Mouse (Mus musculus) thymus, postnatal 36 days (tissue): Measurements from ENCODE around the gene Gpc6.

Experiments
- DNase-seq, 2 experiments: peaks; one replicate each; pipeline ENCODE4 v3.0.0; 2022; ENCODE audit warnings: mixed read lengths in 2 of 2

Gpc6 gene

DNA sequence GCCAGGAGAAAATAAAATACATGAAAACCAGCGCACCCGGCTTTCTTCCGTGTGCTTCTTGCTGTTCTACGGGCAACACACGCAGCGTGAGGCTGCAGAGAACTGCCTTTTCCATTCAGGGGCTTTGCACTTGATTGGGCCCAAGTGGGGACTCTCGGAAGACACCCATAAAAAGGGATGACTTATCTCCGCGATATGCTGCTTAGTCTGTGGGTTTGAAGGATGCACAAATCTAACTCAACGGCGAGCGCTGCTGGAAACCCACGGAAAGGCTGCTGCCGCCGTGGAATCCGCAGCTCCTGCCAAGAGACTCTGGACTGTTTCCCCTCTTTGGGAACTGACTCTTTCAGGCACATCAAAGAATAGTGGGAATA is 970.4 kb downstream of the Gpc6 start:
- DNase-seq = no peak

DNA sequence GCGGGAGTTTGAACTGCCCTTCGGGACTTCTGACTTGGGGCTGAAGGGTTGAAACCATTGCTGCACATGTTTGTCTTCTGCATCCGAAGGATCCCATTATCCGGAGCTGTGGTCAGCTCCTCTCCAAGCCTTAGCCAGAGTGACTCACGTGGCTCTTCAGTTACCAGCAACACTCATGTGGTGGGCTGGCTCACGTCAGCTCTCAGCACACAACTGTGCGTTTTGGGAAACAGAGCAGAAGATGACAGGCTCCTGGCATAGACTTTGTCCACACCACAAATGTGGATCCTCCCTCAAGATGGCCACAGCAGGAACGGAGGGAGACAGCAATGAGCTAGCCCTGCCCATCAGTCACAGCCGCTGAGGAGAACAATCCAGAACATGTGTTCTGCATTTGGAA is 979.2 kb downstream of the Gpc6 start:
- DNase-seq = no peak

DNA sequence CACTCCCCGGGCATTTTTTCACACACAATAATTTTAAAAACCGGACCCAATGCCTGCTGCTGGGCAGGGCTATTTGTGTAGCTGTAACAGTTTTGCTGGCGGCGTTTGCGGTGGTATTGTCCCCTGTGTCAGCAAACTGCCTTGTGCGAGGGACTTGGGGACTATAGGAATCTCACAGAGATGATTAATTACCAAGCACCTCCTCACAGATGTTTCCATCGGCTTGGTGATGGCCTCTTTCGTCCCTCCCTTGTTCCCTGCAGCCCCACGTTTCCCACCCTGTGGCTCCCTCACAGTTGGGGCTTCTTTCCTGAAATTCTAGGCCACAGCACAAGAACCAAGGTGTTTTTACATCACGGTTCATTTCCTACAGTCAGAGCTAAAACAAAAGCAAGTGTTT is 980.6 kb downstream of the Gpc6 start:
- DNase-seq = no peak

DNA sequence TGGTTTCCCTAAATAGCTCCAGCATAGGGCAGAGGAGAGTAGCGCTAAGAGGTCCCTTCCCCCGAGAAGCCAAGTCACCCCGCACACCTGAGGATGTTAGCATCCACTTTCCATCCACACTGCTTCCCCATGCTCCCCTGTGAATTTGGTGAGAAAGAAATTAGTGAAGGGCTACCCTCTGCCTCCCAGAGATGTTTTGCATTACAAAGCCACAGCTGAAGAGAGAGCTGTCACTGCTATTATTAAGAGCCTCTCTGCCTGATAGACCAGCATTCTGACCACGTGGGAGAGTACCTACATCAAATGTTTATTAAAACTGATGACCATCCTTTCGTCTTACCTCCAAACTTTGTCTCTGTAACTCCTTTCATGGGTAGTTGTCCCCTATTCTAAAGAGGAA is 981.2 kb downstream of the Gpc6 start:
- DNase-seq = no peak

DNA sequence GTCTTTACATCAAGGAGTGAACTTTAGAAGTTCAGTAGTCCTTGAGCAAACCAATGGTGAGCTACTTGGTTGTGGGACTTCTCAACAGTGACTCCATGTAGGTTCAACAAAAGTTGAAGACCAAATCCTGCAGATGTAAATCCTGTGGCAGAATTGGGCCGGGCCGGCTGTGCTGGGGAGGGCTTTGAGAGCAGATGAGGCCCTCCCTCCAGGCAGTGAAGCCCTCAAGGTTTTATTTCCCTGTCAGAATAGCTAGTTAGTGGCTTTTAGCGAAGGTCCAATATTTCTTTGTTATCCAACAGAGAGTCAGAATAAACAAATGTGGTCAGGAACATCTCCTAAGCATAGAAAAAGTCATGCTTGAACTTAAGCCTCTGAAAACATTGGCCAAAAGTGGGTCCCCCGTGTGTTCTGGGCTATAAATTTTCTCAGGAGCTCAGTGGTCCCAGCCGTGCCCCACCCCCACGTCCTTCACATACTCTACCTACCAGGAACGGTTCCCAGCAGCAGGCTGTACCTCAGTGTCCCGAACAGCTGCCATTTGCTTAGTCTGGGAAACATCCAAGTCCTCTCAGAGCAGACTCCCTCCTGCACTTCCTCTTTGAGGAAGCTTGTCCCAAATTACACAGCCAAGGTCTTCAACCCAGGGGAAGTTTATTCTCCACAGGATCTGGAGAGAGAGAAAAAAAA is 983.3 kb downstream of the Gpc6 start:
- DNase-seq = no peak

DNA sequence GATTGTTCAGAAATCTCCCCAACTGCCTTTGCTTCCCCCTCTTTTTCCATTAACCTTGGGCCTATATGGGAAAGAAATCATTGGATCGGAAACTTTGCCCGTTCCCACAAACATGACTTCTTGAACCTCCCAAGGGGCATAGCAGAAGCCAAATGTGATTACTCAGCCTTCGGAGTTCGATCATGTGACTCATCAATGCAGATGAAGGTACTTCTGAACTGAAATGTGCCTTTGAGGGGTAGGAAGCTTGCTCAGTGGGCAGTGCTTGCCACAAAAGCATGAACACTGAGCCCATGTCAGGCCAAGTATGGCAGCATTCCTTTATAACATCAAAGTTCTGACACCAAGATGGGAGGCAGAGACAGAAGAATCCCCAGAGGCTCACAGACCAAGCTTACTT is 983.9 kb downstream of the Gpc6 start:
- no peak for DNase-seq

DNA sequence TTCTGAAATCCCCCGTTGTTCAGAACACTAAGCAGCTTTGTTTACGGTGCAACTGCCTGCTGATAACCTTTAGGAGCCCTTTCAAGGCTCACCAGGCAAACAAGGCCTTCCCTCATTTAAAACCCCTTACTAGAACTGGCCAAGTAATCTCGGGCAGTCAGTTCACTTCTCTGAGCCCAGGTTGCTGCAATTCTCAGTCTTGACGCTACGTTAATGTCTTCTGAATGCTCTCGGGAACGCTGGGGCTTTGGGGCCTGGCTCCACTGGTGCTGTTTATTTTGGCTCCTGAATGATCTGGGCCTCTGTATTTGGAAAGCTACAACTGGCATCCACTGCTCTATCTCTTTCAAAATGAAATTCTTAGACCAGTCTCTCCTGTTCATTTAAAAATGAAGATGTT is 985.2 kb downstream of the Gpc6 start:
- DNase-seq = no peak

DNA sequence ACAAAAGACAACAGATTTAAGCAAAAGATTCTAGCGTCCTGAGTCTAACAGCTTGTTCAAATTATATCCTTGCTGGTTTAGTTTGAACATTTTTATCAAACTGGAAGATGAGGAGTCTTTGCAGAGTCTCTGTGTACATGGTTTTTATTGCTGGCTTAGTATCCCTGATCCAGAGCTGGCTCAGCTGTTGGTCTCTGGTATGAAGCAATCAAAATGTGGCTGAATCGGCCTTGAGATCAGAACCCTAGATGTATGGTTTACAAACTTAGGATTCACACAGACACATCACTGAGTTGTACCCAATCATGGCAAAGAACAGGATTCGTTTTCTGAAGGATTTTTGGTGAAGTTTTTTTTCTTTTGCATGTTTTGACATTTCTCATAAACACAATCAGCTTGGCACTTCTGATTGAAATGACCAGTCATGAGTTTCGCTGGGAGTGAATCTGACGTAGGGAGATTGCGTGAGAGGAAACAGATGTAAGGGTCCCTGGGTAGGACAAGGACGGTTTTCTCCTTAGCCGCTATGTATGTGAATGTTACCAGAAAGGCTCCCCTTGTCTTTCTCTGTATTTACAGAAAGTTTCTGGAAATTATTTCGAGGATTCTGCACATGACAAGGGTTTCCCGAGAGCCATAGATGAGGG is 987.6 kb downstream of the Gpc6 start:
- DNase-seq = no peak

DNA sequence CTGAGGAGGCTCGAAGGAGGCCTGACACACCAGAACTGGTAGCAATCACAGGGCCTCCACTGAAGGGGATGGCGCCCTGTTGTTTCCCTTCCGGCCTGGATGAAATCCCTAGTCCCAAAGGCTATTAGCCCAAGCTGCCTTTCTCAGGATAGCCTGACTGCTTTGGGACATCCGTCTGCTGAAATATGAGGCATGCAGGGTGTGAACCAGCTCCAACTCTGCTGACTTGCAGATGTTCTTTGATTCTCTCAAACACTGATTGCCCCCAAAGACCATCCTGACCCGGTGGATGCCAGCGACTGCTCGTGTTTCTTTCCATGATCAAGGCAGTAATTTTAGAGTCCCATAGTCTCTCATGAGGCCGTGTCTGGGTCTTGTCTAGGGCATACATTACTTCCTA is 991.5 kb downstream of the Gpc6 start:
- DNase-seq = no peak

DNA sequence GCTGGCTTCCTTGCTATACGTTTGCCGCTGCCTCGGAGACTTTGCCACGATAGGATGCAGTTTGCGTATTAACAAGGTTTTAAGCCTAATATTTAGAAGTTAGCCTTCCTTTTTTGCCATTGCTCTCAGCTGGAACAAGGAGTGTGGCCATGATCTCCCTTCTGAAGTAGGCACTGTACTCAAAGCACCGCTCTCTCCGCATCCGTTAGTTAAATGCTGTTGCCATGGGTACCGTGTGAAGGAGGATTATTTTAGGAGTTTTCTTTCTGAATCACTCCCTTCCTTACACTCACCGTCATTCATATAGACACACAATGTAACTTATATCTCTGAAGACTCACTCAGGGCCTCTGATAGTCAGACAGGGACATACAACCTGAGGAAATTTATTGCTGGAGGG is 993.6 kb downstream of the Gpc6 start:
- DNase-seq = no peak

DNA sequence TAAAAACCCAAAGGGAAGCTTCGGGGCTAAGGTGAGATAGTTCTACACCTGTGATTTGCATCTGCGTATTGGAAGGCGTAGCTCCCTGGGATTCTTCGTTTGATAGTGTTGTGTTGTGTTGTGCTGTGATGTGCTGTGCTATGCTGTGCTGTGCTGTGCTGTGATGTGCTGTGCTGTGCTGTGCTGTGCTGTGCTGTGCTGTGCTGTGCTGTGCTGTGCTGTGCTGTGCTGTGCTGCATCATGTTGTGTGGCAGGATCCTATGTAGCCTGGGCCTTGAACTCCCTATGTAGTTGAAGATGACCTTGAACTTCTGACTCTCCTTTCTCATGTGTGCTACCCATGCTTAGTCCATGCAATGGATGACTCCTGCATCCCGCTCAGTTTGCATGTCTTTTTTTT is 994.5 kb downstream of the Gpc6 start:
- no peak for DNase-seq

DNA sequence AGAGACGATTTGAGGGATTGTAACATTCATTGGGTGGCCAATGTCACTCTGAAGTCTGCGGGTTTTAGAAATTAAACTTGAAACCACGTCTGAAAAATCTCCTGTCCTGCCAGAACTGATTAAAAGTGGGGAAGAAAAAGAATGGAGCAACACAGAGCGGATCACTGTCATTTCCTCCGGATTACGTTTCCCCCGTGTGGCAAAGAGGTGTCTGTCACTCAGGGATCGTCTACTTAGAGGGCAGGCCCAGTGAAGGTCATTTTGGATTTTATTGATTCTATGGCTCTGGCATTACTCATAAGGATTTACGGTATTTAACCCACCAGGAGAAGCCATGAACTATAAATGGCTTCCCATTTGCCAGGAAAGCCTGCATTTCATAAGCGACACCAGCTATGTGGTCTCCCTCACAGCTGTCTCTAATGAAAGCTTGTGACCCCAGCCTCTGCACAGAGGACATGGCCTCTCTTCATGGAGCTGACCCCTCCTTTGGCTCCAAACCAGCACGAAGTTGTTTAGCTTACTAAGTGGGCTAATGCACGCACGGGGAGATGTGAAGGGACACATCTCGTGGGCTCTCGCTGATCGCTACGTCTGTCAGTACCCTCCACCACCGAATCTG is 996.4 kb downstream of the Gpc6 start:
- no peak for DNase-seq

DNA sequence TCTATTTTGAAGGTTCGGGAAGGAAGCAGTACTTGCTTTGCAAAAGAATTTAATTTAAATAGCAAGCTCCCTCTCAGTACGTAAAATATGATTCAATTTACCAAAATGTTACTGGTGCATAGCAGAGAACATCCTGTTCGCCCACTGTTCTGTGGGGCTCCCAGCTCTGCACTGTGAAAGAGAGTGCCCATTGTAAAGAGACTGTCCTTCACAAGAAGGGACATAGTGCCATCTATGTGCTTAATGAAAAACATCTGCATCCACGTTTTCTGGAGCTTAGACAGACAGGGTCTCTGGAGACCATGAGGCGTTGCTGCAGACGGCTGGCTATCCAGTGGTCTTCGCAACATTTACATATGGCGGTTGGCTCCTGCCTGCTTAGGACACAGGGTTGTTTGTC is 998.6 kb downstream of the Gpc6 start:
- DNase-seq = no peak

DNA sequence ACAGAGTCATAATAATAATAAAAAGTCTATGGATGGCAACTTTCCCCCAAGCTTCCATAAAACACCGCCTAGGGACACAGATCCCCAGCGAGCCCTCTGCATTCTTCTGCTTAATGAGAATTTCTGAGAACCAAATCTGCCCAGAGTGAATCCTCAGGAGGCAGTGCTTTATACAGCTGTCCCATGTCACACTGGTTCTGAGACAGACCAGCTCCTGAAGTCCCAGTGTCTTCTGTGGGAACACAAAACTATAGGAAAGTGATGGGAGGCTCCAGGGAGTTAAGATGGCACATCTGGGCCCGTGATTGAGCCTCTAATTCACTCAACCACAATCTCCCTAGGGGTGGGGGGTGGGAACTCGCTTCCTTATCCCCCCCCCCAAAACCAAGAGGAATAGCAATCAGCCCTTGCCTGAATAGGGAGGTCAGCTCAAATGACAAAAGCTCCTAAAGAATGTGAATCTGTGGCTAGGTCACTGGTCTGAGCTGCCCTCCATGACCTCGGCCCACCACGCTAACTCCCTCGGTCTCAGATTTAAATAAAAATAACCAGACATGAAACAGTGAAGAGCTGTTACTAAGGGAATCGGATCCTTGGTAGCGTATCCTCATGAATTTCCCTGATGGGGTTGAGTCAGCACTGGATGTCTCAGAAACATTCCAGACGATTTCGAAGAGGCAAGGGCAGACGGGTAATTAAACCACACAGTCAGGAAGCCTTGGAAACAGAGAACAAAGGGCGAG is 1005.2 kb downstream of the Gpc6 start:
- no peak for DNase-seq

DNA sequence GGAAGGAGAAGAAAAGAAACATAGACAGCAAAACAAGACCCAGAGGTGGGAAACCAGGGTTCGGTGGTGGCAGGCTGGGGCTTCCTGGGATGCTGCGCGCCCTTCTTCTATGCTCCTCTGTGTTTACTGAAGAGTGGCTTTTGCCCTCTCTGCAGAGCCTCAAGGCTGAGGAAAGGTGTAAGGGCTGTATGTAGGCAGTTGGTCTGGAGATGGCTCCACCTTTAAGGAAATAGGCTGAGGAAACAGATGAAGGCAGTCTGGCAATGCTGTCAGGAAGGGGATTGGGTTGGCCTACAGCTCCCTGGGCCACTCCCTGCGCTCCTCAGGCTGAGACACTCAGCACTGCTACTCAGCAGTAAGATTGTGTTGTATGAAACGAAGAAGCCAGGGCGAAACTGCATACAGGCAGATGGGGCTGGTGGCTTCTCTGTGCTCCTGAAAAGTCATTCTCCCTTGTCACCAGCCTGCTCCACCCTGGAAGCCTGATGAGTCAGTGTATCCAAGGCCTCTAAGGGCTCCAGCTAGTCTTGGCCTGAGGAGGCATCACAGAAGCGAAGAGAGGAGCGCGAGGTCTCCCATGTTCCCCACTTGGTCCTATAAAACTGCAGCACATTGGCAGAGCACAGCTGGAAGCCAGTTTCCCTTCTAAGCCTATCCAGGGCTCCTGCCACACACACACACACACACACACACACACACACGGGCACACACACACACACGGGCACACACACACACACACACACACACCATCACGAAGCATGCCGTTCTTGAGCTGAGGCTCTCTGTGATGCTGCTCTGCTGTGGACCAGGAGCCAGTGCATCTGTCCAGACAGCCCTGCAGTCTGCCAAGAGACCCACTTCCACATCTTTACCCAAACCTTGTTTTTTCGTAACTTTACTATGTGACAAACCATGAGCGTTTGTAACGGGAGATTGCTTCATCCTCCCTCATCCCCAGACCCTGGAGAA is 1006.0 kb downstream of the Gpc6 start:
- DNase-seq = no peak

DNA sequence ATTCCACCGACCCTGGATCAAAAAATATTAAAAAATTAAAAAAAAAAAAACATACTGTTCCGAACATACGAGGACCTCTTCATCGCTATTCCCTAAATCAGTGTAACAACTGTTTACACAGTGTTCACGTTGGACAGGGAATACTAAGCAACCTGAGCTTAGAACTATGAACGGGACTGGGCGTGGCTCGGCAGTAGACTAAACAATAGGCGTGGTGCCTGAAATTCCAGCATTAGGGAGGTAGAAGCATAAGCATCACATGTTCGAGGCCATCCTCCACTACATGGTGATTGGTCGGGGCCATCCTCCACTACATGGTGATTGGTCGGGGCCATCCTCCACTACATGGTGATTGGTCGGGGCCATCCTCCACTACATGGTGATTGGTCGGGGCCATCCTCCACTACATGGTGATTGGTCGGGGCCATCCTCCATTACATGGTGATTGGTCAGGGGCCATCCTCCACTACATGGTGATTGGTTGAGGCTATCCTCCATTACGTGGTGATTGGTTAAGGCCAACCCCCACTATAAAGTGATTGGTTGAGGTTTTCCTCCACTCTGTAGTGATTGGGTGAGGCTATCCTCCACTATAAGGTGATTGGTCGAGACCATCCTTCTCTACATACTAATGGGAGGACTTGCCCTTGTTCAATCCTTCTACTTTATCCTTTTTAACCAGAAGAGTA is 1007.2 kb downstream of the Gpc6 start:
- no peak for DNase-seq

DNA sequence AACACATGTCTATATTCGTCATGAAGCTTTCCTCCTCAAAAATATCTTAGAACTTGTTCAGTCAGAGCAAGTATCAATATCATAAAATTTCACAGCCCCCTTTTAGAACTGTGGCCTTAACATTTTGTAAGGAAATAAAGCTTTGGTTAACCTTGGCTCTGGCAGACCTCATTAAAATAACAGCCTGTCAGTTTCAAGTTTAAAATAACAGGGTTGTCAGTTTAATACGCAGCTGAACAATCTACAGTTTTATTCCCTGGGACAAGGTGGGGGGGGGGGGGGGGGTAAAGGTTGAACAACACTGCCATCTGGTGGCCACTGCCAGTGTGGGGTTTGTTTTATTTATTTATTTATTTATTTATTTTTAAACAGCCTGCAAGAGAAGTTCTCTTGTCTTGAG is 1013.4 kb downstream of the Gpc6 start:
- no peak for DNase-seq

DNA sequence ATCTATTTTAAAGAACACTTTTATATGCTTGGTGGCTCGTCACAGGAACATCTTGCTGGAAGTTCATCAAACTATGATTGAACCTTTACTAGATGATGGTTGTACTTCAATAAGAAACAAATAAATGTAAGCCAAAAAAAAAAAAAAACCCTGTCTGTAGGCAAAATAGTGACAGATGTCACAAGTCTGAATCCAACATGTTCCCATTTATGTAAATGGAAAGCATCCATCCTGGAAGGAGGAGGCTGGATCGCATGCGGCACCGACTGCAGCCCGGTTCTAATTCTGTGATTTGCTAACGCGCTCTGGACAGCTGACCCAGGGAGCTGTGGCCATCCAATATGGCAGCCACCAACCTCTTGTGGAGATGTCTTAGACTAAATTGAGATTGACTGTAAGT is 1014.4 kb downstream of the Gpc6 start:
- no peak for DNase-seq

DNA sequence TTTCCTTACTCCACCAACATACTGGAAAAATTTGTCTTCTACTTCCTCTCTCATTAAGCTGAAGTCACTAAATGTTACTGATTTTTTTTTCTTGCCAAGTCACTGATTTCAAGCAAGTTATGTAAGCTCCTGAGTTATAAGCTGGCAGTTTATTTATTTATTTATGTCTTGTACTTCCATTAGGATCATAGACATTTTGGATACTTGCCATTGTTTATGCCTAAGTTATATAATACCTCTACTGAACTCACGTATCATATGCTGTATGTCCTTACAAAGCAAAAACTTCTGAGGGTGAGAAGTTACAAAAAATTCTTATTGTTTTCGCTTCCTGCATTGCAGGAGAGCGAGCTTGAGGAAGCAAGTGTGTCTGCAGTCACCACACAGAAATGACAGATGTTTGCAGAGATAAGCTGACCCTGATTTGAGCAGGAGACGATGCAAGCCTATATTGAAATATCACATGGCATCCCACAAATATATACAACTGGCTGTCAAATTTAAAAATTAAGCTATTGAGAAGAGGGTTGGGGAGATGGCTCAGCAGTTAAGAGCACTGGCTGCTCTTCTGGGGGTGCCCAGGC is 1020.9 kb downstream of the Gpc6 start:
- DNase-seq = no peak

DNA sequence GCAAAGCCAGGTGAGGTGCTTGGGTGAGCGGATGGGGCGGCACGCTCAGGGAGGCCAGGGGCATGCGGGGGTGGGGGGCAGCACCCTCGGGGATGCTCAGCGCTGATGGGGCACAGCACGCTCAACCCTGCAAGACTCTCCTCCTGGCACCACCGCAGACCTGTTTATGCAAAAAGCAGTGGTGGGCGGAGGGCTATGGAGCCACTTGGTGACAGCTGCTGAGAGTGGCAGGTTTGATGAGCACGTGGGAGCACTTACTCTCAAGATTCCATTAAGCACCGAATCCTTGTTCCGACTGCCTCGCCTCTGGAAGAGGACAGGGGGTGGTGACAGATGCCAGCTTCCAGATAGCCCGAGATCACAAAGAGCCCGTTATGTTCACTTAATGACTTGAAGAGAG is 1026.2 kb downstream of the Gpc6 start:
- no peak for DNase-seq

DNA sequence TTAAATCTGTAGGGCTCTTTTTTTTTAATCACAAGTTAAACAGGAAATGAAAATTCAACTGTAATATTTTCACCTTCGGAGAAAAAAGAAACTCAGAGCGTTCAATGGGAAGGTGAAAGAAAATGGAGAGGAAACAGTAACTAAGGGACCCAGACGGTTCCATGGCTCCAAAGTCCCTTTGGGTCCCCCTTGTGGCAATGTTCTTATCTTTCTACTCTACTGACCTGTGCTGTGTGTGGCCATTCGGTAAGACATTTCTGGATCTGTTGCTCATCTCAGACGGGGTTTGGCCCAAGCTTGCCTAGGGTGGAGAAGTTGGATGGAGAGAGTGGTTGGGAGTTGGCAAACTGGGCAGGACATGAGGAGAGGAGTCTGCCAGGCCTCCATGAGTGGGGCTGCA is 1026.6 kb downstream of the Gpc6 start:
- DNase-seq = no peak

DNA sequence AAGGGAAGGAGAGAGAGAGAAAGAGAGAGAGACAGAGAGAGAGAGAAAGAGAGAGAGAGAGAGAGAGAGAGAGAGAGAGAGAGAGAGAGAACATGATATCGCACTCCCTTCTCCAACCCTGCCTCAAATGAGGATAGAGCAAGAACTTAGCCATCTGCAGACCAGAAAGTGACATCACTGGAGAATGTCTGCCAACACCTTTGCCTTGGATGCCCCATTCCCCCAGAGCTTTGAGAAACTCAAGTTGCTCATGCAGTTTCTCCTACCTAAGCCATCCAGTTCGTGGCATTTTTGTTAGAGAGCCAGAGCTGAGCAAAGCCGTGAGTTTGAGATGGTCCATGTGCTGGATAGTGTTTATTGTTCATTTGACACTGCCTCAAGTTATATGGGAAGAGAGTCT is 1030.9 kb downstream of the Gpc6 start:
- DNase-seq = no peak
